Mouse (Mus musculus) liver, adult 2 months (tissue): ENCODE results near the gene Gm21828. TPM values are rescaled to one million over a fixed set of nuclear protein-coding genes. Genes with fewer than 3 reads are reported as not detected.
"Not testable (repeated sequence)": the region's sequence is repeated elsewhere in the genome, so short reads cannot be mapped to it uniquely, and the experiment has no call there.

Experiments used
- DNase-seq: peaks from one replicate; pipeline ENCODE4 v3.0.0-alpha.2; 2011; ENCODE audit warnings: low read depth, low spot score; ENCODE audit errors: extremely low read depth
- H3K27ac ChIP-seq: fragments of 200-500 bp; replicated peaks from 2 replicates; pipeline ENCODE4 v1.5.1; 2012; ENCODE audit warnings: low read depth, mild to moderate bottlenecking, control low read depth, inconsistent platforms, low read length; ENCODE audit not compliant: insufficient read depth
- H3K27me3 ChIP-seq: fragments of 200-500 bp; 2 replicates; pipeline ENCODE4 v1.6.1; 2012; ENCODE audit warnings: mild to moderate bottlenecking, moderate library complexity, low read length, inconsistent platforms; ENCODE audit not compliant: control insufficient read depth, insufficient read depth
- H3K36me3 ChIP-seq: fragments of 200-500 bp; 2 replicates; pipeline ENCODE4 v1.6.1; 2012; ENCODE audit warnings: low read length, inconsistent platforms; ENCODE audit not compliant: control insufficient read depth, insufficient read depth
- H3K4me1 ChIP-seq: fragments of 200-500 bp; 2 replicates; pipeline ENCODE4 v1.6.1; 2011; ENCODE audit warnings: low read length; ENCODE audit not compliant: control insufficient read depth, insufficient read depth
- H3K4me3 ChIP-seq: fragments of 200-500 bp; 2 replicates; pipeline ENCODE4 v1.5.1; 2011; ENCODE audit warnings: low read depth, mild to moderate bottlenecking, control low read depth, low read length, moderate library complexity; ENCODE audit not compliant: insufficient read depth
- H3K79me2 ChIP-seq: fragments of 200-500 bp; 2 replicates; pipeline ENCODE4 v1.6.1; 2012; ENCODE audit warnings: inconsistent platforms, mild to moderate bottlenecking, low read length, moderate library complexity; ENCODE audit not compliant: control insufficient read depth, insufficient read depth
- H3K9ac ChIP-seq: fragments of 200-500 bp; 2 replicates; pipeline ENCODE4 v1.6.1; 2012; ENCODE audit warnings: low read depth, mild to moderate bottlenecking, control low read depth, inconsistent platforms, low read length
- WGBS: fragments of 180-500 bp; shearing (Covaris S2); methylation state at CpG from one replicate; pipeline ENCODE4 v1.1.7; 2018; 5-methylcytosine and 5-hydroxymethylcytosine counted together
- polyA plus RNA-seq: library from polyadenylated mRNA; depleted of rRNA; stranded (reverse); fragments of >200 nt; gene quantifications from 2 replicates; pipeline ENCODE4 v1.2.3, GENCODE M21; 2012; rRNA removed
- total RNA-seq: library from RNA; depleted of rRNA; stranded (reverse); fragments of >200 nt; gene quantifications from 2 replicates; pipeline ENCODE4 v1.2.3, GENCODE M21; 2014; rRNA removed

Gm21828 gene
- total RNA-seq (not detected in 2 replicates), polyA plus RNA-seq (not detected in 2 replicates)

GRCm38 (mm10) chrY:13223828-13224227, at the start of gene Gm21828:
Gene Gm21828 (minus strand): TSS chrY:13223928.
- H3K4me3 ChIP-seq, H3K9ac ChIP-seq, H3K4me1 ChIP-seq, H3K27me3 ChIP-seq, DNase-seq, H3K27ac ChIP-seq, H3K36me3 ChIP-seq, H3K79me2 ChIP-seq: not testable (repeated sequence)
- WGBS, result no CpG with 5 or more reads among the region's 3 CpGs

GRCm38 (mm10) chrY:13252091-13252490, 28.4 kb upstream of the Gm21828 start, which contains the start of the genes Gm21440 and Gm21454:
Gene Gm21440 (plus strand): TSS chrY:13252391.
Gene Gm21454 (plus strand): TSS chrY:13252442.
- not testable (repeated sequence) for H3K27me3 ChIP-seq, H3K4me3 ChIP-seq

More at GRCm38 (mm10) chrY:13252091-13252490, 28.4 kb upstream of the Gm21828 start, which contains the start of the genes Gm21440 and Gm21454:
- DNase-seq, H3K27ac ChIP-seq, H3K79me2 ChIP-seq, H3K4me1 ChIP-seq, H3K9ac ChIP-seq, H3K36me3 ChIP-seq: not testable (repeated sequence)

Other genes with a start within 250 kb of the Gm21828 start
- not detected in 2 replicates for gene Gm20807, start 181.0 kb downstream of the Gm21828 start, total RNA-seq
- gene Gm20807, start 181.0 kb downstream of the Gm21828 start, polyA plus RNA-seq, result not detected in 2 replicates
- not detected in 2 replicates for gene Gm21891, start 90.4 kb downstream of the Gm21828 start, total RNA-seq
- not detected in 2 replicates for gene Gm21891, start 90.4 kb downstream of the Gm21828 start, polyA plus RNA-seq
- gene Gm21425, start 62.0 kb downstream of the Gm21828 start, total RNA-seq, result not detected in 2 replicates
- not detected in 2 replicates for gene Gm21425, start 62.0 kb downstream of the Gm21828 start, polyA plus RNA-seq
- not detected in 2 replicates for gene Gm21440, start 28.5 kb upstream of the Gm21828 start, total RNA-seq
- gene Gm21440, start 28.5 kb upstream of the Gm21828 start, polyA plus RNA-seq, result not detected in 2 replicates
- gene Gm21454, start 28.5 kb upstream of the Gm21828 start, total RNA-seq, result not detected in 2 replicates
- gene Gm21454, start 28.5 kb upstream of the Gm21828 start, polyA plus RNA-seq, result not detected in 2 replicates
- gene Gm21725, start 125.1 kb upstream of the Gm21828 start, total RNA-seq, result not detected in 2 replicates
- not detected in 2 replicates for gene Gm21725, start 125.1 kb upstream of the Gm21828 start, polyA plus RNA-seq
- not detected in 2 replicates for gene Gm21866, start 241.7 kb upstream of the Gm21828 start, total RNA-seq
- gene Gm21866, start 241.7 kb upstream of the Gm21828 start, polyA plus RNA-seq, result not detected in 2 replicates